Mouse (Mus musculus) G1E (cell line): ENCODE results near the gene Cdca7l. TPM values are rescaled to one million over a fixed set of nuclear protein-coding genes. Genes with fewer than 3 reads are reported as not detected.

Experiments used
- ATAC-seq: 2 replicates; pipeline ENCODE4 v1.8.0; 2016; ENCODE audit warnings: mild to moderate bottlenecking; ENCODE audit not compliant: insufficient number of reproducible peaks, poor library complexity, low FRiP score, severe bottlenecking; ENCODE audit errors: extremely low read depth
- DNase-seq: peaks from one replicate; pipeline ENCODE4 v3.0.0; 2012; ENCODE audit warnings: low spot score
- H3K27me3 ChIP-seq: 2 replicates; pipeline ENCODE4 v1.6.1; 2012; ENCODE audit warnings: mild to moderate bottlenecking, low read length, inconsistent platforms; ENCODE audit not compliant: insufficient read depth
- H3K36me3 ChIP-seq: replicated peaks from 2 replicates; pipeline ENCODE3; 2012; ENCODE audit warnings: mild to moderate bottlenecking, inconsistent platforms
- H3K4me1 ChIP-seq: 2 replicates; pipeline ENCODE4 v1.6.1; 2012; ENCODE audit warnings: low read depth, low read length, inconsistent platforms, mixed read lengths; ENCODE audit not compliant: insufficient read depth
- H3K4me3 ChIP-seq: 2 replicates; pipeline ENCODE4 v1.5.1; 2012; ENCODE audit warnings: low read depth, mild to moderate bottlenecking, inconsistent platforms, low read length, moderate library complexity, mixed read lengths
- H3K9me3 ChIP-seq: replicated peaks from 2 replicates; pipeline ENCODE4 v1.6.1; 2012; ENCODE audit warnings: inconsistent platforms
- CTCF ChIP-seq: IDR thresholded peaks from 2 replicates; pipeline ENCODE4 v1.5.1; 2012; ENCODE audit warnings: low read depth, low read length, inconsistent platforms, mixed read lengths
- GATA1 ChIP-seq: IDR thresholded peaks from 2 replicates; pipeline ENCODE4 v1.6.1; 2012; ENCODE audit warnings: borderline replicate concordance, low read length, inconsistent platforms, mixed read lengths
- GATA2 ChIP-seq: IDR thresholded peaks from 2 replicates; pipeline ENCODE4 v1.6.1; 2012; ENCODE audit warnings: low read depth, low read length, inconsistent platforms, borderline replicate concordance
- POLR2AphosphoS5 ChIP-seq: IDR thresholded peaks from 2 replicates; pipeline ENCODE4 v1.6.1; 2012; ENCODE audit warnings: low read depth, low read length, inconsistent platforms; ENCODE audit not compliant: insufficient replicate concordance
- TAL1 ChIP-seq: conservative IDR thresholded peaks from 2 replicates; pipeline ENCODE4 v1.6.1; 2012; ENCODE audit warnings: low read depth, low read length, inconsistent platforms, mixed read lengths
- polyA plus RNA-seq: library from polyadenylated mRNA; stranded (reverse); fragments of >175 nt; gene quantifications from 2 replicates; pipeline ENCODE4 v1.2.3, GENCODE M21; 2012
- total RNA-seq, 2 experiments: library from RNA; stranded (forward) in 1 of 2; stranded (reverse) in 1 of 2; fragments of 200-1000 nt in 1 of 2; fragments of >200 nt in 1 of 2; fragmentation: Nextera tagmentation in 1 of 2; gene quantifications; 2 replicates each; pipeline ENCODE4 v1.2.3; 2014 to 2017

The Cdca7l gene
- total and polyA plus RNA-seq, 3 experiments = 6.8 to 19.9 (median 15.0) TPM

DNA sequence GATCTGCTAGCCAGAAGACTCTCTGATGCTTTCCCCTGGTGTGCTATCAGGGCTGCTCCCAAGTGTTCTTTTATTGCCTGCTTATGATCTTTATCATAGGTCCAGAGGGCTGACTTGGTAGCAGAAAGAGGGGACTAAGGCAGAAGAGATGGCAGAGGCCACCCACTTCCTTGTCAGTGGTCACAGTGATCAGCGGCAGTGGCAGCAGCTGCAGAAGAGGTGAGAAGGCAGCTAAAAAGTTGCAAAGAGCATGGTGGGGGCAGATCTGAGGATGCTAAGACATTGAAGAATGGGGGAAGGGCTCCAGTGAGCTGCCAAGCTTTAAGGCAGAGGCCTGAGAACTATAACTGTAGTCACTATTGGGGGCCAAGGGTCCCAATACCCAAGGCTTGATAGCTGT, 17.3 kb downstream of the Cdca7l start:
- ATAC-seq (no peak), DNase-seq (no peak)
- no peaks in the 10 kb centered on the region for H3K27me3 ChIP-seq
- TF ChIP-seq CTCF (no peak), GATA1 (no peak), TAL1 (no peak)
- no peaks in the 10 kb centered on the region for H3K36me3 ChIP-seq
- H3K4me3 ChIP-seq = no peak overlapping the region
- no peaks in the 10 kb centered on the region; the same call in 1 of the 2 replicates for H3K9me3 ChIP-seq
- H3K4me1 ChIP-seq = no peaks in the 10 kb centered on the region

DNA sequence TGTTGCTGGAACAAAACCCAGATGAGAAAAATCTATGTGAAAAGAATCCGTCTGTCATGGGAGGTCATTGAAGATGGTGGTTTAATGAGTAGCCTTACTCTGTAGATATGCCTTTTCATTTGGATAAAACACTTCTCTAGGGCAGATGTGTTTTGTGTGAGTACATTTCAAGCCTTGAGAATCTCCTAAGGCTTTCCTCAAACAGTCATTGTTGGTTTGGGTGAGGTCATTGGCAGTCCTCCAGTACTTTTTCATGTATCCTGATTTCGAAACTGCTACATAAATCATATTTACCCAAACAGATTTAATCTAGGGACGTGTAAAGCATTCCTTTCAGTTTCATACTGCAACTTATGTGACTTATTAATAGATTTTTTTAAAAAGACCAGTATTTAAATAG, 24.3 kb downstream of the Cdca7l start:
- ATAC-seq (no peak), DNase-seq (no peak)
- Histone ChIP-seq H3K4me3 (no peak overlapping the region), H3K9me3 (peaks cover 2% of the 10 kb centered on the region; the same call in 1 of the 2 replicates), H3K36me3 (no peaks in the 10 kb centered on the region), H3K4me1 (no peaks in the 10 kb centered on the region), H3K27me3 (no peaks in the 10 kb centered on the region)
- TF ChIP-seq CTCF (no peak), TAL1 (no peak), GATA1 (no peak), POLR2AphosphoS5 (no peak), GATA2 (no peak)

DNA sequence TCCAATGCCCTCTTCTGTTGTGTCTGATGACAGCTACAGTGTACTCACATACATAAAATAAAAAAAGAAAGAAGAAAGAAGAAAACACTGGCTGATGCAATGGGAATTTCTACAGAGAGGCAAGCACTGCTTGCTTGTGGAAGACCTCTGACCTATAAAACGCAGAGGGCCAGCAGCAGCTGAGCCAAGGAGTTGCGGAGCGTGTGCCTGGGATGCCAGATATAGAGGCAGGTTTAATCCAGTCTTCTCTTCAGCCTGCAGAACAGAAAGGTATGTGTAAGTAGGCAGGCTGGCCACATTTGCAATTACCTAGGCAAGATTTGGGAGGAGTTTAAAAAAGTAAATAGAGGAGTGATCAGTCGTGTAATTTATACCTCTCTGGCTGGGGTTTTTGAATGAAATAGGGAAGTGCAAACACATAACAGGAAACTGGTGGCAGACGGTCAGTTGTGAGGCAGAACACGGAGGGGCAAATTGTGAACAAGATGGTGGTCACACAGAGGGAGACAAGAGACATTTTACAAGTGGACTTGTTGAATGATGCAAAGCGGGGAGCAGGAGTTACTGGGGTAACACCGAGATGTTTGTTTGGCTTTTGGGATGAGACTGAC, 27.4 kb downstream of the Cdca7l start:
- DNase-seq (no peak), ATAC-seq (no peak)
- Histone ChIP-seq H3K27me3 (no peaks in the 10 kb centered on the region), H3K36me3 (no peaks in the 10 kb centered on the region), H3K4me3 (no peak overlapping the region), H3K9me3 (peaks cover 10% of the 10 kb centered on the region), H3K4me1 (no peaks in the 10 kb centered on the region)
- no peak for TF ChIP-seq CTCF
- no peak for TF ChIP-seq POLR2AphosphoS5
- TF ChIP-seq GATA2 = no peak

DNA sequence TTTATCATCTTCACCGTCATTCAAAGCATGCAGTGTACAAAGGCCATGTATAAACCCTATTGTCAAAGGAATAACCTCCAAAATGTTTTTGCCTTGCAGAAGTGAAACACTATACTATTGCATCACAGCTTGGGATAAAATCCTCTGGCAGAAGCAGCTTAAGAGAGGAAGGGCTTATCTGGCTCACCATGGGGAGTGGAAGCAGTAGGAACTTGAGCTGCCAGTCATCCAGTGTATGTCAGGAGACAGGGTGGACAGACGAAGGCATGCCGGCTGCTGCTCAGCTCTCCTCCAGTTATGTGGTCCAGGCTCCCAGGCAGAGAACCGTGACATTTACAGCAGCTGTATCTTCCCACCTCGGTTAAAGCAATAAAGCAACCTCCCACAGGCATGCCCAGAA, 28.1 kb downstream of the Cdca7l start:
- TF ChIP-seq TAL1 = no peak
- no peak for TF ChIP-seq CTCF
- no peak for TF ChIP-seq GATA1
- no peak for TF ChIP-seq POLR2AphosphoS5
- no peak for TF ChIP-seq GATA2
- no peaks in the 10 kb centered on the region for H3K4me1 ChIP-seq
- H3K4me3 ChIP-seq = no peak overlapping the region
- peaks cover 10% of the 10 kb centered on the region for H3K9me3 ChIP-seq
- ATAC-seq (no peak), DNase-seq (no peak)
- no peaks in the 10 kb centered on the region for H3K36me3 ChIP-seq
- H3K27me3 ChIP-seq = no peaks in the 10 kb centered on the region

DNA sequence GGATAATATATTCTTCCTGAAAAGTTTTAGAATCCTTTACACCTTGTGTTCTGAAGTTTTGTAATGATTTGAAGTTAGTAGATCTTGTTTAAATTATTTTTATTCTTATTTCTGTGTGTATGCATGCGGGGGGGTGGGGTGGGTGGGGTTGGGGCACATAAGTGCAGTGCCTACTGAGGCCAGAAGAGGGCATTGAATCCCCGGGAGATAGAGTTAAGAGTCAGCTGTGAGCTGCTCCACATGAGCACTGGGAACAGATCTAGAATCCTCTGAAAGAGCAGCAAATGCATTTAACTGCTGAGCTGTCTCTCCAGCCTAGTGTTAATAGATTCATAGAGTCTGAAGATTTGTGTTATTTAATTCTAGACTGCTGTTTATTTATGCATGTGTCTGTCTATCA, 30.6 kb downstream of the Cdca7l start:
- Histone ChIP-seq H3K36me3 (no peaks in the 10 kb centered on the region), H3K4me3 (no peak overlapping the region), H3K27me3 (peaks cover 5% of the 10 kb centered on the region; the same call in 1 of the 2 replicates), H3K4me1 (no peaks in the 10 kb centered on the region), H3K9me3 (peaks cover 18% of the 10 kb centered on the region)
- DNase-seq (no peak), ATAC-seq (no peak)
- no peak for TF ChIP-seq POLR2AphosphoS5
- TF ChIP-seq TAL1 = no peak
- no peak for TF ChIP-seq CTCF

DNA sequence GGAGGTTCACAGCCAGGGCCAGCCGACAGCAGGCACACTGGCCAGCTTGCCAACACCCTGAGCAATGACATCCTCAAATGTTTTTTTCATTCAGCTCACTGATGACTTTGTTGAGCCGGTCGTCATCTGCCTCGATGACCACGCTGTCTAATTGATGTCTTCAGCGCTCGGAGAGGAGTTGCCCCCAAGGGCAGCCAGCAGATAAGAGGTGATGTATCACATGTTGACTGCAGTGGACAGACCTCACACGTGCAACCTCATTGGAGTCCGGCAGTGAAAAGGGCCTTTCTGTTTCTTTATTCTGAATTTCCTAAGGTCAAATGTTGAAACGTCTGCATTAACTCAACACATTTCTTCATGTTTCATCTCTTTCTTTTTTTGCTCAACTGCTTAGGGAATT, 31.3 kb downstream of the Cdca7l start:
- no peaks in the 10 kb centered on the region for H3K4me1 ChIP-seq
- TF ChIP-seq CTCF (no peak), GATA2 (no peak), GATA1 (no peak)
- H3K27me3 ChIP-seq = peaks cover 5% of the 10 kb centered on the region; the same call in 1 of the 2 replicates
- H3K36me3 ChIP-seq = no peaks in the 10 kb centered on the region
- H3K9me3 ChIP-seq = peaks cover 18% of the 10 kb centered on the region
- ATAC-seq (no peak), DNase-seq (no peak)
- no peak overlapping the region for H3K4me3 ChIP-seq

DNA sequence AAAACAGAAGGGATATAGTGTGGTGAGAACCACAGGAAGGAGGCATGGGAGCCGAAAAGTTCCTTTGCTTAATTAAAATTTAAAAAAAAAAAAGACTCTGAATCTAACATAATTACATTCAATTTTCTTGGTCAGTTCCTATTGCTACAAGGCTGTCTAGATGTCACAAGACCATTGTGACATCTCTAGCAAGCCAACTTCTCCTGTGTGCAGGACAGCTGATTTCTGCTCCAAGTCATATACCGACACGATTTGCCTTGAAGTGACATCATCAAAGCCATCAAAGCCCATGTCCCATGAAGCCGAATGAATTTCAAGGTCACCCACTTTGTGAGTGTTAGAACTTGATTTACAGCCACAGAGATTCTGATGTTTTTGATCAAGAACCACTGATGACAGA, 33.3 kb downstream of the Cdca7l start:
- Histone ChIP-seq H3K9me3 (peaks cover 16% of the 10 kb centered on the region), H3K4me3 (no peak overlapping the region), H3K36me3 (no peaks in the 10 kb centered on the region), H3K4me1 (no peaks in the 10 kb centered on the region), H3K27me3 (peaks cover 5% of the 10 kb centered on the region; the same call in 1 of the 2 replicates)
- ATAC-seq (no peak), DNase-seq (no peak)
- no peak for TF ChIP-seq GATA2
- TF ChIP-seq TAL1 = no peak
- no peak for TF ChIP-seq GATA1
- TF ChIP-seq CTCF = no peak
- TF ChIP-seq POLR2AphosphoS5 = no peak
